Mouse (Mus musculus) hindbrain, postnatal 0 days (tissue): Measurements from ENCODE around the gene Tes3-ps. TPM values are rescaled to one million over a fixed set of nuclear protein-coding genes. Genes with fewer than 3 reads are reported as not detected.

Experiments
- ATAC-seq: fragments of 200-750 bp; cut with Nextera tagmentation; 2 replicates; pipeline ENCODE4 v1.8.0; 2017; ENCODE audit warnings: mild to moderate bottlenecking, moderate TSS enrichment, moderate library complexity
- DNase-seq: peaks from one replicate; pipeline ENCODE4 v3.0.0-alpha.2; 2015; ENCODE audit warnings: low spot score
- H3K27ac ChIP-seq: fragments of 300-500 bp; sonication (generic); 2 replicates; pipeline ENCODE4 v1.5.1; 2014; ENCODE audit warnings: mild to moderate bottlenecking
- H3K27me3 ChIP-seq: fragments of 300-500 bp; sonication (generic); 2 replicates; pipeline ENCODE4 v1.6.1; 2014; ENCODE audit warnings: low read length, mixed read lengths; ENCODE audit not compliant: insufficient read depth
- H3K36me3 ChIP-seq: fragments of 300-500 bp; sonication (generic); 2 replicates; pipeline ENCODE4 v1.6.1; 2014; ENCODE audit warnings: low read length, mixed read lengths; ENCODE audit not compliant: insufficient read depth
- H3K4me1 ChIP-seq: fragments of 300-500 bp; sonication (generic); 2 replicates; pipeline ENCODE4 v1.6.1; 2014; ENCODE audit warnings: antibody characterized with exemption, low read length, mixed read lengths; ENCODE audit not compliant: insufficient read depth
- H3K4me2 ChIP-seq: fragments of 300-500 bp; sonication (generic); 2 replicates; pipeline ENCODE4 v1.6.1; 2014; ENCODE audit warnings: low read depth, mild to moderate bottlenecking, low read length, moderate library complexity, mixed read lengths
- H3K4me3 ChIP-seq: fragments of 300-500 bp; sonication (generic); 2 replicates; pipeline ENCODE4 v1.5.1; 2014; ENCODE audit warnings: low read length
- H3K9ac ChIP-seq: fragments of 300-500 bp; sonication (generic); replicated peaks from 2 replicates; pipeline ENCODE4 v1.6.1; 2014; ENCODE audit warnings: mild to moderate bottlenecking, low read length, moderate library complexity, mixed read lengths
- H3K9me3 ChIP-seq: fragments of 300-500 bp; sonication (generic); 2 replicates; pipeline ENCODE4 v1.6.1; 2016; ENCODE audit warnings: low read length, mixed read lengths
- CTCF ChIP-seq: IDR thresholded peaks from 2 replicates; pipeline ENCODE4 v1.5.1; 2016; ENCODE audit warnings: antibody characterized with exemption, control low read depth, low read depth
- WGBS: fragments of 180-500 bp; shearing (Covaris S2); extraction: QIAGEN DNeasy Blood & Tissue Kit; methylation state at CpG from one replicate; pipeline ENCODE4 v1.1.7; 2014; 5-methylcytosine and 5-hydroxymethylcytosine counted together
- polyA plus RNA-seq: library from polyadenylated mRNA; unstranded; fragments of >200 nt; fragmentation: Nextera tagmentation; extraction: Ambion mirVana; gene quantifications from 2 replicates; pipeline ENCODE4 v1.2.1, GENCODE M21; 2015
- total RNA-seq: library from RNA; depleted of rRNA; stranded (reverse); fragments of >200 nt; gene quantifications from 2 replicates; pipeline ENCODE4 v1.2.3, GENCODE M21; 2014

Tes3-ps gene
- total and polyA plus RNA-seq, 2 experiments from 2014 or later: 0.16 to 0.51 TPM

GRCm38 (mm10) chr13:49485388-49485787, 7.7 kb upstream of the Tes3-ps start:
- no peaks in the 10 kb centered on the region for H3K4me1 ChIP-seq
- DNase-seq: no peak
- 75% methylated on average over 5 of the region's 5 CpGs for WGBS

DNA sequence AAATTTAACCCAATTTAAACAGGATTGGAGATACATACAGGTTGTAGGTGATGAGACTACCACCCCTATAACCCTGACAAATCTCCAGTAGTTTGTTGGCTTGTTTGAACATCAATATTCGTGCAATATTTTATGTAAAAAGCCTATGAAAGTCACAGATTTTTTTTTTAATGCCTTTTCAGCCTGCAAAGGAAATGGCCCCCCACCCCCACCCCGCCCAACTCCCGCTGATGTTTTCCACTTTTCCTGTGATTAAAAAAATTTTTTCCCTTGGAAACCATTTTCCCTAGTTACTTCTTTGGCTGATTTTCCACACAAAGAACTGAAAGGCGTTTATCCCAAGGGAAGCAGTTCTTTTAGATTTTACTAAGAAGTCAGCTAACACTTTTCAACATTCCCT, 11.4 kb downstream of the Tes3-ps start, which contains the start of gene Ecm2:
Gene Ecm2 (plus strand): TSS at position 301 of the 400 bp plus-strand sequence.
- Histone ChIP-seq H3K9ac (no peak within 1 kb of the TSS), H3K27ac (no peak within 1 kb of the TSS), H3K4me1 (no peaks in the 10 kb centered on the region), H3K4me2 (peak within 1 kb of the TSS; percentile 34), H3K9me3 (no peaks in the 10 kb centered on the region), H3K27me3 (no peaks in the 10 kb centered on the region), H3K36me3 (no peaks in the 10 kb centered on the region), H3K4me3 (peak within 1 kb of the TSS; percentile 7; the same call in 1 of the 2 replicates)
- 34% methylated on average over 4 of the region's 4 CpGs for WGBS
- no peak for ATAC-seq
- peak; percentile 4 for DNase-seq
- TF ChIP-seq CTCF: no peak

More at GRCm38 (mm10) chr13:49485388-49485787, 7.7 kb upstream of the Tes3-ps start:
- H3K9ac ChIP-seq: no peak overlapping the region
- H3K4me3 ChIP-seq: no peak overlapping the region
- no peak overlapping the region for H3K27ac ChIP-seq
- no peaks in the 10 kb centered on the region for H3K9me3 ChIP-seq
- no peaks in the 10 kb centered on the region for H3K27me3 ChIP-seq
- TF ChIP-seq CTCF: no peak
- no peak for ATAC-seq
- no peaks in the 10 kb centered on the region for H3K36me3 ChIP-seq
- H3K4me2 ChIP-seq: no peak overlapping the region

GRCm38 (mm10) chr13:49505776-49506175, 12.7 kb downstream of the Tes3-ps start:
- H3K27ac ChIP-seq: no peak overlapping the region
- WGBS: 81% methylated on average over 4 of the region's 4 CpGs
- no peaks in the 10 kb centered on the region for H3K9me3 ChIP-seq
- DNase-seq (no peak), ATAC-seq (no peak)
- H3K4me2 ChIP-seq: no peak overlapping the region
- TF ChIP-seq CTCF: no peak
- H3K4me3 ChIP-seq: no peak overlapping the region
- no peaks in the 10 kb centered on the region for H3K27me3 ChIP-seq
- H3K9ac ChIP-seq: no peak overlapping the region
- H3K4me1 ChIP-seq: no peaks in the 10 kb centered on the region
- no peaks in the 10 kb centered on the region for H3K36me3 ChIP-seq

DNA sequence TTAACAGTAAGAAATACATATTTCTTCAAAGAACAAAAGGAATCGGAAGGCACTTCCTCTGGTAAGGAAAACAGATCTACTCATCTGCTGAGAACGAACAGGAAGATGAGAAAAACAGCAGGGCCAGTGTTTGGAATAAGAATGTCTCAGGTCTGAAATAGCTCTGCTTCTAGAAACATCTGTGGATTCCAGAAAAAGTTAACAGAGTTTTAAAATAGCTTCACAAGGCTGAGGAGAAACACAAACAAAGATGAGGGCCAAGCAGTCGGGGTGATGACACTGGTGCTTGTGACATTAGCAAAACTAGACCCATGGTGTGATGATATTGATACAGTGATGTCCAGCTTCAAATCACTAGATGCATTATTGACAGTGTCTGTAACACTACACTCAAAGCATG, 14.1 kb downstream of the Tes3-ps start:
- no peak for ATAC-seq
- Histone ChIP-seq H3K4me1 (no peaks in the 10 kb centered on the region), H3K4me2 (no peak overlapping the region), H3K9me3 (no peaks in the 10 kb centered on the region), H3K27ac (no peak overlapping the region), H3K4me3 (no peak overlapping the region), H3K27me3 (no peaks in the 10 kb centered on the region), H3K36me3 (no peaks in the 10 kb centered on the region), H3K9ac (no peak overlapping the region)
- 81% methylated on average over 3 of the region's 3 CpGs for WGBS
- DNase-seq: no peak
- TF ChIP-seq CTCF: no peak

DNA sequence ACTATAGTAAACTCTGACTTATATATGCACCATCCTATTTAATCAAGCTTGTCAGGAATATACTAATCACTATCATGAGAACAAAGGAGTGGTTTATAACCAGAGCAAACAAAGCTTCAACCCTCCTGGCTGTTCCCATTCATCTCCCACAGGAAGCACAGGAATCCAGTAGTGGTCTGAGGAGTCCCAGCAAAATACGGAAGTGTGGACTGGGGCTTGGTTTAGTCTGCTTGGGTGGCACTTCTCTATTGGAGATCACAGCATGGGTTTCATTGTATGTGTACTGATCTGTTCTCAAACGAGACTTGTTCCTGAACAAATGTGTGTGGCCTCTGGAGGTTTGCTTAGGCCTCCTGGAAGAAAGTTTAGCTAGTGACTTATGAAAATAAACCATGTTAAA, 25.6 kb downstream of the Tes3-ps start:
- Histone ChIP-seq H3K27me3 (no peaks in the 10 kb centered on the region), H3K9ac (no peak overlapping the region), H3K9me3 (no peaks in the 10 kb centered on the region), H3K27ac (no peak overlapping the region), H3K4me1 (no peaks in the 10 kb centered on the region), H3K4me3 (no peak overlapping the region), H3K4me2 (no peak overlapping the region), H3K36me3 (no peaks in the 10 kb centered on the region)
- DNase-seq (no peak), ATAC-seq (no peak)
- TF ChIP-seq CTCF: no peak
- WGBS: 34% methylated on average over 2 of the region's 2 CpGs

DNA sequence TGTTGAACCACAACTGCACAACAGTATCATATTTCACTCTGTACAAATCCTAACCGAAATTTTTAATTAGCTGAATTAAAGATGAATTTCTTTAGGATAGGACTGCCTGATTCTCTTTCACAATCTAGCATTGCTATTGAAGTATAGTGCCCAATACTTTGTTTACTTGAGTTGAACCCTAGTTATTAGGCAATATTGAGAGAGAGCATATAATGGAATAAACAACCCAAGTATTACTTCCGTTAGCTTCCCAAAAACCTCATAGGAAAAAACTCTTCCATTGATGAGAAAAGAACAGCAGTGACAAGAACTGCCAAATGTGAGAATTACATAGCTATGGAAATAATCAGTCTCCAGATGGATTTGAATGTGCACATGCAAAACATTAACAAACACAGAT, 33.1 kb downstream of the Tes3-ps start:
- Histone ChIP-seq H3K4me2 (no peak overlapping the region), H3K27me3 (no peaks in the 10 kb centered on the region), H3K9ac (no peak overlapping the region), H3K4me3 (no peak overlapping the region), H3K27ac (no peak overlapping the region), H3K4me1 (no peaks in the 10 kb centered on the region), H3K36me3 (no peaks in the 10 kb centered on the region), H3K9me3 (no peaks in the 10 kb centered on the region)
- ATAC-seq (no peak), DNase-seq (no peak)
- no peak for TF ChIP-seq CTCF
- 91% methylated on average over 2 of the region's 2 CpGs for WGBS

DNA sequence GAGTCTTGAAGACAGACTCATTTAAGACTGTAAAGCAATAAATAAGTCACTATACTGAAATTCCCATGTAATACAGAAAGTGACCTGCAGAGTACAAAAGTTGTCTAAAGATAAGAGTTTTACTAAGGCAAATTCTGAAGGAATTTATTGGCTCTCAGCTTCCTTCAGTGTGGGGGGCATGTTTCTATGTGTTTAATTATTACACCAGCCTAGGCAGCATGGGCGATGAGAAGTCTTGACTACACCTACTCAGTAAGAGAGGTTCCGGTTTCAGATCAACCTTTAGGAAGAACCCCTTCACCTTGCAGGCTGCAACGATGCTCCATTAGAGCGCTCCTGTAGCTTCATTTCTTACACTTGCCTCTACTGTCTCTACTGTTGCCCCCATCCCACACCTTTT, 37.5 kb downstream of the Tes3-ps start:
- no peaks in the 10 kb centered on the region for H3K36me3 ChIP-seq
- no peak overlapping the region for H3K9ac ChIP-seq
- 97% methylated on average over 4 of the region's 4 CpGs for whole genome bisulfite sequencing
- H3K4me2 ChIP-seq: no peak overlapping the region
- no peaks in the 10 kb centered on the region for H3K4me1 ChIP-seq
- no peaks in the 10 kb centered on the region for H3K9me3 ChIP-seq
- no peak for DNase-seq
- H3K4me3 ChIP-seq: no peak overlapping the region
- no peaks in the 10 kb centered on the region for H3K27me3 ChIP-seq
- no peak overlapping the region for H3K27ac ChIP-seq
- no peak for TF ChIP-seq CTCF
- no peak for ATAC-seq
